Mouse (Mus musculus) liver, adult 2 months (tissue): ENCODE measurements around the gene Csk.

Experiments used
- CTCF ChIP-seq: fragments of 200-500 bp; IDR thresholded peaks from 2 replicates; pipeline ENCODE4 v1.5.1; 2011; ENCODE audit warnings: low read depth, low read length, control low read depth
- POLR2A ChIP-seq: fragments of 200-500 bp; IDR thresholded peaks from 2 replicates; pipeline ENCODE4 v1.6.1; 2011; ENCODE audit warnings: low read length, control low read depth; ENCODE audit not compliant: insufficient read depth; ENCODE audit errors: extremely low read depth

- no peak for TF ChIP-seq CTCF
- TF ChIP-seq POLR2A = no peak
Measured at GRCm38 (mm10) chr9:57650786-57651311, 2.6 kb downstream of the Csk start.
